In genomic region chr11:116012262-116012947, GRCm38 (mm10) we compare ENCODE assay signal across 8 mouse cellular contexts. TPM values are rescaled to one million over a fixed set of nuclear protein-coding genes. Genes with fewer than 3 reads are reported as not detected.
DNase-seq lines count a peak whose midpoint lies in the region; ATAC-seq lines count a peak whose summit lies in the region.

Galk1 (minus strand) TSS chr11:116012719.

- H3K36me3 ChIP-seq in forebrain, embryonic 16.5 days (ENCODE audit: control insufficient read depth, insufficient read depth) = no peaks in the 10 kb centered on the region
- H3K36me3 ChIP-seq in neural tube, embryonic 15.5 days = peaks cover 13% of the 10 kb centered on the region; the same call in 1 of the 2 replicates

- peak; percentile 83 for ATAC-seq in forebrain, embryonic 16.5 days
- ATAC-seq in neural tube, embryonic 15.5 days (ENCODE audit: low FRiP score) = peak; percentile 85

- under 1% methylated on average over 55 of the region's 55 CpGs for WGBS in forebrain, embryonic 16.5 days
- WGBS in neural tube, embryonic 15.5 days = 1% methylated on average over 55 of the region's 55 CpGs

- H3K4me2 ChIP-seq in forebrain, embryonic 16.5 days (ENCODE audit: low read length) = peak within 1 kb of the TSS; percentile 79
- peak within 1 kb of the TSS; percentile 82 for H3K4me2 ChIP-seq in neural tube, embryonic 15.5 days

- H3K4me1 ChIP-seq in forebrain, embryonic 16.5 days (replicated peaks; ENCODE audit: control insufficient read depth, insufficient read depth, low read length) = peaks cover 18% of the 10 kb centered on the region
- peaks cover 25% of the 10 kb centered on the region for H3K4me1 ChIP-seq in neural tube, embryonic 15.5 days

- peak within 1 kb of the TSS; percentile 70 for H3K4me3 ChIP-seq in forebrain, embryonic 16.5 days (replicated peaks; ENCODE audit: low read length)
- peak within 1 kb of the TSS; percentile 68 for H3K4me3 ChIP-seq in neural tube, embryonic 15.5 days (replicated peaks)

- peak within 1 kb of the TSS; percentile 67 for H3K27ac ChIP-seq in forebrain, embryonic 16.5 days (ENCODE audit: low read length)
- peak within 1 kb of the TSS; percentile 86 for H3K27ac ChIP-seq in neural tube, embryonic 15.5 days (replicated peaks)

- H3K9me3 ChIP-seq in forebrain, embryonic 16.5 days (ENCODE audit: control insufficient read depth, low read length) = no peaks in the 10 kb centered on the region
- no peaks in the 10 kb centered on the region for H3K9me3 ChIP-seq in neural tube, embryonic 15.5 days (replicated peaks)

- H3K9ac ChIP-seq in forebrain, embryonic 16.5 days (replicated peaks; ENCODE audit: low read depth, low read length) = peak within 1 kb of the TSS; percentile 78
- H3K9ac ChIP-seq in neural tube, embryonic 15.5 days (replicated peaks) = peak within 1 kb of the TSS; percentile 69

- DNase-seq in ES-CJ7 (ENCODE audit: low read depth, low spot score) = peak; percentile 96
- peak; percentile 65 to 74 for DNase-seq in cerebellum, adult 18-20 months
- DNase-seq in heart, postnatal 25 days (ENCODE audit: low spot score) = peak; percentile 85
- peak; percentile 77 to 80 for DNase-seq in layer of hippocampus, adult 18-20 months (ENCODE audit: low spot score in 2 of 2)
- peak; percentile 91 to 95 for DNase-seq in lung, adult 18-20 months
- DNase-seq in testis, postnatal 10 days (ENCODE audit: low spot score) = peak; percentile 95

- intact Hi-C loops in heart, postnatal 25 days (cut with DNase I) = no loop called here

- H3K27me3 ChIP-seq in forebrain, embryonic 16.5 days (replicated peaks; ENCODE audit: control insufficient read depth, insufficient read depth, low read length) = no peaks in the 10 kb centered on the region
- no peaks in the 10 kb centered on the region for H3K27me3 ChIP-seq in neural tube, embryonic 15.5 days (replicated peaks)

RNA-seq across cellular contexts. Expression of gene Galk1, which starts in this region (rescaled TPM):
- polyA plus RNA-seq in forebrain, embryonic 16.5 days (2015; fragmentation: Nextera tagmentation; extraction: Ambion mirVana) = 61.3 and 64.2 TPM in 2 replicates
- total RNA-seq in heart, postnatal 25 days (2021) = 10 to 100 TPM; 13.9 to 16.0 TPM
- total RNA-seq in layer of hippocampus, adult 18-20 months (2021) = 10 to 100 TPM; 11.7 to 14.1 TPM
- 65.9 and 98.5 TPM in 2 replicates for polyA plus RNA-seq in neural tube, embryonic 15.5 days (2015; fragmentation: Nextera tagmentation; extraction: Ambion mirVana)

Comparison
In these comparisons a context has a peak if more than half of its experiments do, and no peak if none do; other contexts are left out.
1. Peak in every context shown above with its lines: DNase-seq, ATAC-seq, H3K4me3 ChIP-seq and H3K27ac ChIP-seq.